13 mouse cellular contexts compared by ENCODE assay signal in the genomic region with DNA sequence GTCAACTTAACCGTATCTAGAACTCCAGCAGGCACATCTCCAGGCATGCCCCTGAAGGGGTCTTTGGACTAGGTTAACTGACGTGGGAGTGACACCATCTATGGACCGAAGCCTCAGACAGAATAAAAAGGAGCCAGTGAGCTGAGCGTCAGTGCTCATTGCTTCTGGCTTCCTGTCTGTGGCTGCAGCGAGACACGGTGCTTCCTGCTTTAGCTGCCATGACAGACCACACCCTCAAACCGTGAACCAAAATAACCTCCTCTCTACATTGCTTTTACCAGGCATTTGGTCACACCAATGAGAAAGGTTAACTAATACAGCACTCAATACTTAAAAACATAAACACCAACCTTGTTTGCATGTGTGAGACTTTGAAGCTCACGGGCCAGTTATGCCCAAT. TPM values are rescaled to one million over a fixed set of nuclear protein-coding genes. Genes with fewer than 3 reads are reported as not detected.
DNase-seq lines count a peak whose midpoint lies in the region; ATAC-seq and TF ChIP-seq lines count a peak whose summit lies in the region.
"Had no signal": no experiment of that assay in that cellular context is flagged by ENCODE, and none has a peak within 500 bp of the region (broad histone marks: within the 10 kb centered on the region; RNA-seq: fewer than 3 reads in every experiment).

No protein-coding gene starts in this region.

- peaks cover 42% of the 10 kb centered on the region for H3K36me3 ChIP-seq in thymus, adult 2 months (ENCODE audit: control insufficient read depth, insufficient read depth, low read length)

- peak; percentile 49 for DNase-seq in thymus, adult 2 months
- DNase-seq in thymus, postnatal 10 days (ENCODE audit: low spot score in 2 of 2), result no peak
- no peak for DNase-seq in embryo, embryonic 11 days
- no peak for DNase-seq in cerebellum, postnatal 14 days
- DNase-seq in ovary, postnatal 14 days (ENCODE audit: low spot score), result no peak
- DNase-seq: adrenal gland, postnatal 25 days; cerebellum, adult 9-10 months; kidney, adult 8-10 months; retina, postnatal 1 day had no signal

- H3K4me3 ChIP-seq in thymus, adult 2 months (ENCODE audit: control insufficient read depth, insufficient read depth, low read length), result no peak overlapping the region
- H3K4me3 ChIP-seq in cortical plate, adult 2 months (ENCODE audit: insufficient read depth, low read length), result no peak overlapping the region
- H3K4me3 ChIP-seq: heart, embryonic 13.5 days had no signal

- peak; percentile 66 for ATAC-seq in megakaryocyte progenitor cell, adult 5-6 weeks (replicated peaks; ENCODE audit: poor library complexity)
- ATAC-seq: Patski had no signal

- peaks cover 19% of the 10 kb centered on the region for H3K4me1 ChIP-seq in thymus, adult 2 months (replicated peaks; ENCODE audit: control insufficient read depth, insufficient read depth, low read length)
- H3K4me1 ChIP-seq in cortical plate, adult 2 months (ENCODE audit: control insufficient read depth, insufficient read depth, low read length), result no peaks in the 10 kb centered on the region

- no peak for TF ChIP-seq CTCF in thymus, adult 2 months (IDR thresholded peaks at IDR 0.05; ENCODE audit: borderline replicate concordance, control insufficient read depth, extremely low read depth, insufficient read depth, low read length, poor library complexity)
- no peak for TF ChIP-seq CTCF in cortical plate, adult 2 months (IDR thresholded peaks at IDR 0.05; ENCODE audit: extremely low read depth, insufficient read depth, low read length)

- TF ChIP-seq POLR2A in thymus, adult 2 months (IDR thresholded peaks at IDR 0.05; ENCODE audit: control insufficient read depth, extremely low read depth, insufficient read depth, low read length, poor library complexity), result 0 out of 2 replicates have a peak, but pooled peaks have one; percentile 22
- no peak for TF ChIP-seq POLR2A in cortical plate, adult 2 months (IDR thresholded peaks at IDR 0.05; ENCODE audit: extremely low read depth, insufficient read depth, low read length)

- no peaks in the 10 kb centered on the region for H3K27me3 ChIP-seq in thymus, adult 2 months (ENCODE audit: control insufficient read depth, insufficient read depth, low read length)
- H3K27me3 ChIP-seq: heart, embryonic 13.5 days; Patski had no signal

- peak overlapping the region; percentile 83 for H3K27ac ChIP-seq in thymus, adult 2 months (ENCODE audit: control insufficient read depth, insufficient read depth, low read length)
- H3K27ac ChIP-seq in cortical plate, adult 2 months (ENCODE audit: insufficient read depth, low read length), result peak overlapping the region; percentile 10; the same call in 1 of the 2 replicates
- H3K27ac ChIP-seq: heart, embryonic 13.5 days had no signal

- 31% methylated on average over 8 of the region's 8 CpGs for WGBS in thymus, adult 2 months

RNA-seq across cellular contexts. Expression of gene Rpa1, which starts 11.4 kb away (rescaled TPM):
- 62.8 and 93.9 TPM in 2 replicates for polyA plus RNA-seq in thymus, adult 2 months (2012; rRNA removed)
- polyA plus RNA-seq in cortical plate, adult 2 months (2012; rRNA removed), result 31.6 and 36.1 TPM in 2 replicates
- total RNA-seq in megakaryocyte progenitor cell, adult 5-6 weeks (2015), result 50.1 and 53.0 TPM in 2 replicates
- total RNA-seq in megakaryocyte progenitor cell, adult 5-6 weeks (2017), result 176 and 178 TPM in 2 replicates

RNA-seq across cellular contexts. Expression of gene Smyd4, which starts 11.6 kb away (rescaled TPM):
- polyA plus RNA-seq in thymus, adult 2 months (2012; rRNA removed), result 5.6 and 7.8 TPM in 2 replicates
- polyA plus RNA-seq in cortical plate, adult 2 months (2012; rRNA removed), result 9.5 and 10.0 TPM in 2 replicates
- 2.2 and 5.1 TPM in 2 replicates for total RNA-seq in megakaryocyte progenitor cell, adult 5-6 weeks (2015)
- total RNA-seq in megakaryocyte progenitor cell, adult 5-6 weeks (2017), result 13.9 and 21.9 TPM in 2 replicates
